Mouse (Mus musculus) stomach, postnatal 0 days (tissue): ENCODE results near the gene Spen. TPM values are rescaled to one million over a fixed set of nuclear protein-coding genes. Genes with fewer than 3 reads are reported as not detected.

Source experiments
- ATAC-seq: fragments of 200-750 bp; cut with Nextera tagmentation; 2 replicates; pipeline ENCODE4 v1.8.0; 2017; ENCODE audit not compliant: low FRiP score, low TSS enrichment
- DNase-seq: peaks from one replicate; pipeline ENCODE4 v3.0.0-alpha.2; 2016; ENCODE audit warnings: low spot score
- H3K27ac ChIP-seq: fragments of 300-500 bp; sonication (generic); replicated peaks from 2 replicates; pipeline ENCODE4 v1.5.1; 2014; ENCODE audit warnings: mild to moderate bottlenecking, control low read depth
- H3K27me3 ChIP-seq: fragments of 300-500 bp; sonication (generic); 2 replicates; pipeline ENCODE4 v1.6.1; 2014; ENCODE audit warnings: low read length; ENCODE audit not compliant: control insufficient read depth, insufficient read depth
- H3K36me3 ChIP-seq: fragments of 300-500 bp; sonication (generic); 2 replicates; pipeline ENCODE4 v1.6.1; 2014; ENCODE audit warnings: low read length, mixed read lengths; ENCODE audit not compliant: control insufficient read depth, insufficient read depth
- H3K4me1 ChIP-seq: fragments of 300-500 bp; sonication (generic); replicated peaks from 2 replicates; pipeline ENCODE4 v1.6.1; 2014; ENCODE audit warnings: antibody characterized with exemption; ENCODE audit not compliant: control insufficient read depth, insufficient read depth
- H3K4me2 ChIP-seq: fragments of 300-500 bp; sonication (generic); replicated peaks from 2 replicates; pipeline ENCODE4 v1.6.1; 2014; ENCODE audit warnings: low read depth, mild to moderate bottlenecking, control low read depth, moderate library complexity
- H3K4me3 ChIP-seq: fragments of 300-500 bp; sonication (generic); 2 replicates; pipeline ENCODE4 v1.5.1; 2014; ENCODE audit warnings: low read depth, low read length, control low read depth
- H3K9ac ChIP-seq: fragments of 300-500 bp; sonication (generic); 2 replicates; pipeline ENCODE4 v1.6.1; 2014; ENCODE audit warnings: mild to moderate bottlenecking, low read length, control low read depth, mixed read lengths
- H3K9me3 ChIP-seq: fragments of 300-500 bp; sonication (generic); 2 replicates; pipeline ENCODE4 v1.6.1; 2016; ENCODE audit warnings: low read length; ENCODE audit not compliant: control insufficient read depth
- CTCF ChIP-seq: IDR thresholded peaks from 2 replicates; pipeline ENCODE4 v1.5.1; 2016; ENCODE audit warnings: antibody characterized with exemption, low read depth, mild to moderate bottlenecking, moderate library complexity
- EP300 ChIP-seq: optimal IDR thresholded peaks from 2 replicates; pipeline ENCODE3; 2016; ENCODE audit warnings: antibody characterized with exemption
- WGBS: fragments of 180-500 bp; shearing (Covaris S2); extraction: QIAGEN DNeasy Blood & Tissue Kit; methylation state at CpG from one replicate; pipeline ENCODE4 v1.1.7; 2014; 5-methylcytosine and 5-hydroxymethylcytosine counted together
- polyA plus RNA-seq: library from polyadenylated mRNA; unstranded; fragments of >200 nt; fragmentation: Nextera tagmentation; extraction: Ambion mirVana; gene quantifications from 2 replicates; pipeline ENCODE4 v1.2.1, GENCODE M21; 2015

Spen gene
- polyA plus RNA-seq, 1 experiment from 2014 or later = 2.9 TPM

DNA sequence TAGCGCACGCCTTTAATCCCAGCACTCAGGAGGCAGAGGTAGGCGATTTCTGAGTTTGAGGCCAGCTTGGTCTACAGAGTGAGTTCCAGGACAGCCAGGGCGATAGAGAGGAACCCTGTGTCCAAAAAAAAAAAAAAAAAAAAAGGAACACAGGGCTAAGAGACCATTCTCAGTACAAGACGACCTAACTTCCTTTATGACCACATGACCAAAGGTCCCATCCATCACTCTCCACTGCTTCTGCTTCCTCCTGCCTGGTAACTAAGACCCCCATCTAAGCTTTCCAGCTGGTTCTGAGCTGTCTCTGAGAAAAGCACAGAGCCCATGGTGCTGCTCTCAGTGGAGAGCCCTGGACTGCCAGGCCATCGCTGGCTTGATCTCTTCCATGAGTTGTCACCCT, 26.3 kb downstream of the Spen start:
- ATAC-seq = no peak
- no peaks in the 10 kb centered on the region for H3K9me3 ChIP-seq
- H3K27ac ChIP-seq = no peak overlapping the region
- H3K4me2 ChIP-seq = no peak overlapping the region
- no peak for TF ChIP-seq CTCF
- no peak overlapping the region for H3K9ac ChIP-seq
- WGBS = 70% methylated on average over 6 of the region's 6 CpGs
- no peaks in the 10 kb centered on the region for H3K27me3 ChIP-seq
- H3K36me3 ChIP-seq = no peaks in the 10 kb centered on the region
- peaks cover 8% of the 10 kb centered on the region for H3K4me1 ChIP-seq
- H3K4me3 ChIP-seq = no peak overlapping the region
- DNase-seq = no peak

DNA sequence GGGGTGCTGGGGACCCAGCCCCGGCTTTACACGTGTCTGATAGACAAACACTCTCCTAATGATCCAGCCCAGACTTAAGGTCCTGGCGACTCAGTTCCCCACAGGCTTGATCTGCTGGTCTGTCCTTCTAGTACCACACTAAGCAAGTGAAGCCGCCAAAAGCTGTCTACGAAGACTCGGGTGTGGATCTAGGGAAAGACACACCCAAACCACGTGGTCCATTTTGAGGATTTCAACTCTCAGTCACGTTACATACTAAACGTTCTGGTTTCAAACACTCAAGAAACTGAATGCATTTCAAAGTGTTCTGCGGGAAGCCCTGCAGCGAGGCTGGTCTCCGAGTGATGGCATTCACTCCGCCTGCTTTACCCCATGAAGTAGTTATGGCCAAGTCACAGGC, 27.9 kb downstream of the Spen start:
- Histone ChIP-seq H3K4me3 (no peak overlapping the region), H3K36me3 (no peaks in the 10 kb centered on the region), H3K4me2 (no peak overlapping the region), H3K9me3 (no peaks in the 10 kb centered on the region), H3K9ac (no peak overlapping the region), H3K27me3 (no peaks in the 10 kb centered on the region), H3K4me1 (peaks cover 14% of the 10 kb centered on the region), H3K27ac (no peak overlapping the region; the same call in 1 of the 2 replicates)
- ATAC-seq (no peak), DNase-seq (no peak)
- WGBS = 59% methylated on average over 13 of the region's 13 CpGs
- TF ChIP-seq EP300 (no peak), CTCF (no peak)

DNA sequence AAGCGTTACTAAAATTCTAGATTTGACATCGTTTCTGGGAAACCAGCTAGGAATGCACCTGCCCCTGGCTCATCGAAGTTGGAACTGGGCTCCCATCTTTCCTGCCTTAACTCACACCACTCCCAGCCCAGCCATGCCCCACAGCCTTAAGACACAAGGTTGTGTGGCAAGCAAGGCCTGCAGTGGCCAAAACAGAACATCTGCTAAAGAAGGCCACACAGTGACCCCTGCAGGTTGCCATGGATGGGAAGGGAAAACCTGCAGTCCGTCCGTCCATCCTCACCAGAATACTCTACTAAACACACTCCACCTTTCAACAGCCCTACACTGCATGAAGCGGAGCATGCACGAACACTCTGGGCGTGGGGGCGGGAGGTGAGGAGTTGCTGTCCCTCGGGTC, 31.5 kb downstream of the Spen start:
- peak; percentile 65 for TF ChIP-seq CTCF
- no peak for TF ChIP-seq EP300
- Histone ChIP-seq H3K36me3 (no peaks in the 10 kb centered on the region), H3K9me3 (no peaks in the 10 kb centered on the region), H3K4me1 (peaks cover 14% of the 10 kb centered on the region; the same call in 1 of the 2 replicates), H3K27ac (peak overlapping the region; percentile 95), H3K27me3 (no peaks in the 10 kb centered on the region), H3K9ac (peak overlapping the region; percentile 35), H3K4me2 (peak overlapping the region; percentile 23), H3K4me3 (no peak overlapping the region)
- WGBS = 56% methylated on average over 10 of the region's 10 CpGs
- ATAC-seq (peak; percentile 48), DNase-seq (peak; percentile 56)

DNA sequence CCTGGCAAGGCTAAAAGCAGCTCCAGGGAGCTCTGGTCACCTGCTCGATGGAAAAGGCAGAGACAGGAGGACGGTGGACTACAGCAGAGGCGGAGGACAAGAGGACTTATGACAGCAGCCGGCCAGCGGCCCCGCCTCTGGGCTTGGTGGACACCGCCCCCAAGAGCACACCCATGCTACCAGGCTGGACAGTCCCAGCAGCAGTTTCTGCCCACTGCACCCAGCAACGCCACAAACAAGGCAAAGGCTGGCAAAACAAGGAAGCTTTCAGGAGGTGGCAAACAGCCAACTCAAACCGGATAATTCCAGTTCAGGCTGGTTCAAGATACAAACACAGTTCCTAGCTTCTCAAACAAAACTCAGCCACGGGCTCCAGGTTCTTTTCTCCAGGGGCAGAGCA, 32.0 kb downstream of the Spen start:
- 16% methylated on average over 10 of the region's 10 CpGs for WGBS
- peak overlapping the region; percentile 39 for H3K4me2 ChIP-seq

DNA sequence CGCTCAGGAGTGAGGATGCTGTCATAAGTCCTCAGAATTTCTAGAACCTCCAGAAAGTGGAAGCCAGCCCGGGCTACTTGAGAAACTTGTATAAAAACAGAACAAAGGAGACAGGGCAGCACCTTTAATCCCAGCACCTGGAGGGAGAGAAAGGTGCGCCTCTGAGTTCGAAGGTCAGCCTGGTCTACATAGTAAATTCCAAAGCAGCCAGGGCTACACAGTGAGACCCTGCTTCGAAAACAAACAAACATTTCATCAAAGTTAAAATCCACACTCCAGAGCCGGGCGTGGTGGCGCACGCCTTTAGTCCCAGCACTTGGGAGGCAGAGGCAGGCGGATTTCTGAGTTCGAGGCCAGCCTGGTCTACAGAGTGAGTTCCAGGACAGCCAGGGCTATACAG, 32.6 kb downstream of the Spen start:
- Histone ChIP-seq H3K4me1 (peaks cover 10% of the 10 kb centered on the region; the same call in 1 of the 2 replicates), H3K36me3 (no peaks in the 10 kb centered on the region), H3K4me2 (no peak overlapping the region), H3K9ac (no peak overlapping the region), H3K4me3 (no peak overlapping the region), H3K27ac (peak overlapping the region; percentile 95; the same call in 1 of the 2 replicates), H3K9me3 (no peaks in the 10 kb centered on the region), H3K27me3 (no peaks in the 10 kb centered on the region)
- no peak for TF ChIP-seq CTCF
- TF ChIP-seq EP300 = no peak
- WGBS = 86% methylated on average over 11 of the region's 11 CpGs
- no peak for ATAC-seq
- no peak for DNase-seq

More for the DNA sequence above, 32.0 kb downstream of the Spen start:
- Histone ChIP-seq H3K4me3 (no peak overlapping the region), H3K27me3 (no peaks in the 10 kb centered on the region), H3K27ac (peak overlapping the region; percentile 95), H3K9me3 (no peaks in the 10 kb centered on the region), H3K9ac (peak overlapping the region; percentile 35; the same call in 1 of the 2 replicates), H3K4me1 (peaks cover 14% of the 10 kb centered on the region; the same call in 1 of the 2 replicates), H3K36me3 (no peaks in the 10 kb centered on the region)
- DNase-seq (peak; percentile 96), ATAC-seq (peak; percentile 96)
- TF ChIP-seq EP300 (peak; percentile 75), CTCF (peak; percentile 20; the same call in 1 of the 2 replicates)

GRCm38 (mm10) chr4:141504471-141504870, 33.9 kb downstream of the Spen start:
- Histone ChIP-seq H3K4me3 (no peak overlapping the region), H3K9me3 (no peaks in the 10 kb centered on the region), H3K4me1 (peaks cover 8% of the 10 kb centered on the region; the same call in 1 of the 2 replicates), H3K27me3 (no peaks in the 10 kb centered on the region), H3K27ac (no peak overlapping the region), H3K36me3 (no peaks in the 10 kb centered on the region), H3K4me2 (no peak overlapping the region), H3K9ac (no peak overlapping the region)
- no peak for TF ChIP-seq CTCF
- no peak for TF ChIP-seq EP300
- DNase-seq = no peak
- 87% methylated on average over 4 of the region's 4 CpGs for WGBS
- ATAC-seq = no peak
